ENCODE assay signal across 10 mouse cellular contexts in genomic region chr1:192711779-192712348, GRCm38 (mm10). TPM values are rescaled to one million over a fixed set of nuclear protein-coding genes. Genes with fewer than 3 reads are reported as not detected.
DNase-seq lines count a peak whose midpoint lies in the region; ATAC-seq and TF ChIP-seq lines count a peak whose summit lies in the region.
"Had no signal": no experiment of that assay in that cellular context is flagged by ENCODE, and none has a peak within 500 bp of the region (broad histone marks: within the 10 kb centered on the region; RNA-seq: fewer than 3 reads in every experiment).

No protein-coding gene starts in this region.

- no peaks in the 10 kb centered on the region for H3K9me3 ChIP-seq in kidney, postnatal 0 days (replicated peaks; ENCODE audit: low read length)
- H3K9me3 ChIP-seq: heart, embryonic 15.5 days had no signal

- WGBS in kidney, postnatal 0 days = 33% methylated on average over 3 of the region's 3 CpGs

- no peak overlapping the region for H3K4me3 ChIP-seq in kidney, postnatal 0 days (replicated peaks; ENCODE audit: low read depth, low read length)
- H3K4me3 ChIP-seq: heart, embryonic 15.5 days; myocyte had no signal

- DNase-seq in cerebellum, adult 11 months = peak; percentile 49
- peak; percentile 63 for DNase-seq in urinary bladder, postnatal 14 days (ENCODE audit: low spot score)
- no peak for DNase-seq in urinary bladder, postnatal 10 days (ENCODE audit: low spot score)
- peak; percentile 82 for DNase-seq in embryo, embryonic 10.5 days (ENCODE audit: low spot score)
- DNase-seq in kidney, postnatal 0 days (ENCODE audit: low spot score) = peak; percentile 73
- peak; percentile 73 for DNase-seq in lung, postnatal 10 days
- peak; percentile 72 for DNase-seq in right cerebral cortex, postnatal 14 days

- H3K4me1 ChIP-seq in kidney, postnatal 0 days (replicated peaks; ENCODE audit: insufficient read depth, low read length) = no peaks in the 10 kb centered on the region
- H3K4me1 ChIP-seq: heart, embryonic 15.5 days had no signal

- no peak overlapping the region for H3K27ac ChIP-seq in kidney, postnatal 0 days
- H3K27ac ChIP-seq: heart, embryonic 15.5 days had no signal

- no peak for ATAC-seq in cerebellum, adult (ENCODE audit: insufficient number of reproducible peaks, low FRiP score, low TSS enrichment)
- no peak; the same call in 1 of the 2 replicates for ATAC-seq in kidney, postnatal 0 days (replicated peaks; ENCODE audit: low FRiP score, low read depth)

- H3K27me3 ChIP-seq in kidney, postnatal 0 days (ENCODE audit: insufficient read depth, low read length) = no peaks in the 10 kb centered on the region
- H3K27me3 ChIP-seq: heart, embryonic 15.5 days had no signal

- H3K9ac ChIP-seq in kidney, postnatal 0 days (ENCODE audit: low read depth, low read length) = no peak overlapping the region
- H3K9ac ChIP-seq: heart, embryonic 15.5 days had no signal

- no peaks in the 10 kb centered on the region for H3K36me3 ChIP-seq in kidney, postnatal 0 days (ENCODE audit: insufficient read depth, low read length)
- H3K36me3 ChIP-seq: heart, embryonic 15.5 days had no signal

- no peak overlapping the region for H3K4me2 ChIP-seq in kidney, postnatal 0 days (ENCODE audit: low read length)
- H3K4me2 ChIP-seq: heart, embryonic 15.5 days had no signal

- peak; percentile 85 for TF ChIP-seq CTCF in kidney, postnatal 0 days (IDR thresholded peaks at IDR 0.05; ENCODE audit: low read depth)

RNA-seq across cellular contexts. Expression of gene Hhat, which starts 59.2 kb away (rescaled TPM):
- 11.9 and 13.5 TPM in 2 replicates for polyA plus RNA-seq in kidney, postnatal 0 days (2015; fragmentation: Nextera tagmentation; extraction: Ambion mirVana)
